Mouse (Mus musculus) embryonic facial prominence, embryonic 14.5 days (tissue): ENCODE data around the gene Gstt4. TPM values are rescaled to one million over a fixed set of nuclear protein-coding genes. Genes with fewer than 3 reads are reported as not detected.
A peak's percentile ranks its signal among the peaks of the same experiment; 100 is the strongest.

Source experiments
- ATAC-seq: fragments of 200-750 bp; cut with Nextera tagmentation; 2 replicates; pipeline ENCODE4 v1.8.0; 2017; ENCODE audit warnings: low read depth, moderate number of reproducible peaks, moderate TSS enrichment
- DNase-seq: peaks from one replicate; pipeline ENCODE4 v3.0.0-alpha.2; 2015; ENCODE audit warnings: low spot score
- H3K27ac ChIP-seq: fragments of 300-500 bp; sonication (generic); replicated peaks from 2 replicates; pipeline ENCODE4 v1.5.1; 2014; ENCODE audit warnings: low read depth, mild to moderate bottlenecking, low read length, moderate library complexity
- H3K27me3 ChIP-seq: fragments of 300-500 bp; sonication (generic); replicated peaks from 2 replicates; pipeline ENCODE4 v1.6.1; 2014; ENCODE audit warnings: low read length; ENCODE audit not compliant: control insufficient read depth, insufficient read depth
- H3K36me3 ChIP-seq: fragments of 300-500 bp; sonication (generic); 2 replicates; pipeline ENCODE4 v1.6.1; 2014; ENCODE audit warnings: low read length, mixed read lengths; ENCODE audit not compliant: control insufficient read depth, insufficient read depth
- H3K4me1 ChIP-seq: fragments of 300-500 bp; sonication (generic); 2 replicates; pipeline ENCODE4 v1.6.1; 2014; ENCODE audit warnings: antibody characterized with exemption, low read length; ENCODE audit not compliant: control insufficient read depth, insufficient read depth
- H3K4me2 ChIP-seq: fragments of 300-500 bp; sonication (generic); 2 replicates; pipeline ENCODE4 v1.6.1; 2014; ENCODE audit warnings: low read depth, mild to moderate bottlenecking, low read length, moderate library complexity, mixed read lengths
- H3K4me3 ChIP-seq: fragments of 300-500 bp; sonication (generic); 2 replicates; pipeline ENCODE4 v1.5.1; 2014; ENCODE audit warnings: low read depth, mild to moderate bottlenecking, low read length
- H3K9ac ChIP-seq: fragments of 300-500 bp; sonication (generic); 2 replicates; pipeline ENCODE4 v1.6.1; 2014; ENCODE audit warnings: low read depth, mild to moderate bottlenecking, low read length, moderate library complexity, mixed read lengths
- H3K9me3 ChIP-seq: fragments of 300-500 bp; sonication (generic); 2 replicates; pipeline ENCODE4 v1.6.1; 2016; ENCODE audit warnings: low read length; ENCODE audit not compliant: control insufficient read depth
- WGBS: fragments of 180-500 bp; shearing (Covaris S2); extraction: QIAGEN DNeasy Blood & Tissue Kit; methylation state at CpG from one replicate; pipeline ENCODE4 v1.1.7; 2014; 5-methylcytosine and 5-hydroxymethylcytosine counted together
- polyA plus RNA-seq: library from polyadenylated mRNA; unstranded; fragments of >200 nt; fragmentation: Nextera tagmentation; extraction: Ambion mirVana; gene quantifications from 2 replicates; pipeline ENCODE4 v1.2.1, GENCODE M21; 2014

Gene Gstt4
- polyA plus RNA-seq, 1 experiment from 2014 or later, result not detected

DNA sequence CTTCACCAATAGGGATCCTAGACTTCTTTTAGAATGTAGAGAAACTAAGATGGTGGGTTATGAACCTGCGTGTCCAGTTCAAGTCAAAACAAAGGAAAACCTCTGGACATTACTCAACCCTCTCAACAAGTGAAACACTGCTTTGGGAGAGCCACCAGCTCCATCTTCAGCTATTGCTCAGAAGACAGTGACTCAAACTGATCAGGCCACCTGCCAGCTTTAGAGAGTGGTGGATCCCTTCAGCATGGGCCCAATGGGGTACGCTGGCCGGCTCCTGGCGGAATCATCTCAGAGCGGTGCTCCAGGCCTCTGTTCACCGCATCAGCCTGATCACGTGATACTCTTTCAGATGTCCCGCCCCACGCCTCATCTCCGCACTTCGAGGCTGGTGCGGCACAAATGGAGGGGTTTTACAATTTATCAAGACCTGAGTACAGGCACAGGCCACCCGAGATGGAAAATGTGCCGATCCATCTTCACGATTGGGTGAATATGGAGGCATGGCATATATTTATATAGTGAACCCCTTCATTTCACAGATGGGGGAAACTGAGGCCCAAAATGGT, 33.2 kb upstream of the Gstt4 start:
- ATAC-seq (no peak), DNase-seq (no peak)
- WGBS, result 90% methylated on average over 15 of the region's 15 CpGs
- H3K4me3 ChIP-seq, result no peak overlapping the region
- H3K36me3 ChIP-seq, result peaks cover 20% of the 10 kb centered on the region
- H3K27ac ChIP-seq, result no peak overlapping the region
- no peak overlapping the region for H3K9ac ChIP-seq
- H3K4me1 ChIP-seq, result peaks cover 12% of the 10 kb centered on the region
- no peaks in the 10 kb centered on the region for H3K27me3 ChIP-seq
- H3K4me2 ChIP-seq, result no peak overlapping the region
- no peaks in the 10 kb centered on the region for H3K9me3 ChIP-seq

DNA sequence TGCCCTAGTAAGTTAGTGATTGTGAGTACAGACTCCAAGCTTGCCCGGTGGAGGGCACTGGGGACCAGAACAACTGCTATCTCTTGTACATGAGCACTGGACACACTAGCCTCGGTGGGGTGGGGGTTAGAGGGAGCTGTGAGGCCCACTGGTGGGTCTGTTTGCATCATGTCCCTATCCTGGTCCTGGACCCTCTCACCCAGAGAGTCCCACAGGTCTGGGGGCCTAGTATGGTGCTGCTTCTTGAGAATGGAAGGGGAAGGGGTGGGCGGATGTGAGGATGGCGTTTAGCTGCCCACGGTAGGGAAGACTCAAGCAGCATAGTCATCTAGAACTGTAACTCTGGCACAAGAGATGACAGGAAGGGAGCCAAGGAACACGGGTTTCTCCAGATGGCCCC, 32.4 kb upstream of the Gstt4 start:
- peaks cover 20% of the 10 kb centered on the region for H3K36me3 ChIP-seq
- no peak overlapping the region for H3K27ac ChIP-seq
- H3K4me1 ChIP-seq, result peaks cover 9% of the 10 kb centered on the region; the same call in 1 of the 2 replicates
- no peaks in the 10 kb centered on the region for H3K9me3 ChIP-seq
- no peak overlapping the region for H3K4me2 ChIP-seq
- no peak for ATAC-seq
- 87% methylated on average over 6 of the region's 6 CpGs for WGBS
- H3K4me3 ChIP-seq, result no peak overlapping the region
- H3K9ac ChIP-seq, result no peak overlapping the region
- H3K27me3 ChIP-seq, result no peaks in the 10 kb centered on the region
- no peak for DNase-seq

DNA sequence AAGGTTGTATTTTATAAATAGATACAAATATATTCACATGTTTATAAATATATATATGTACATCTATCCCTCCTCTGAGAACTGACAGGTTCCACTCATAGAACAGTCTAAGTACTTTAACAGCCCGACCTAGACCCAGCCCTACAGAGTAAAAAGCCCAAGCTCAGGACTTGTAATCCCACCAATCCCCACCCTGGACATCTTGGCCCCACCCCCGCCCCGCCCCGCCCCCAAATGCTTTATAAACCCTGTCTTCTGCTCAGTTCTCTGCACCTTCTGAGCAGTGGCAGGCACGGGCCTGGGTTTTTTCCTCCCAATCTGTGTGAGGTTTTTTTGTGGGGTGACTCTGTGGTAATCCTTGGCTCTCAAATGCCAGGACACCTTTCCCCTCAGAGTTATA, 31.8 kb upstream of the Gstt4 start:
- Histone ChIP-seq H3K4me2 (no peak overlapping the region), H3K4me1 (peaks cover 9% of the 10 kb centered on the region; the same call in 1 of the 2 replicates), H3K9ac (no peak overlapping the region), H3K27me3 (no peaks in the 10 kb centered on the region), H3K9me3 (no peaks in the 10 kb centered on the region), H3K27ac (no peak overlapping the region), H3K36me3 (peaks cover 20% of the 10 kb centered on the region), H3K4me3 (no peak overlapping the region)
- peak; percentile 32; the same call in 1 of the 2 replicates for ATAC-seq
- 48% methylated on average over 5 of the region's 5 CpGs for WGBS
- DNase-seq, result no peak

DNA sequence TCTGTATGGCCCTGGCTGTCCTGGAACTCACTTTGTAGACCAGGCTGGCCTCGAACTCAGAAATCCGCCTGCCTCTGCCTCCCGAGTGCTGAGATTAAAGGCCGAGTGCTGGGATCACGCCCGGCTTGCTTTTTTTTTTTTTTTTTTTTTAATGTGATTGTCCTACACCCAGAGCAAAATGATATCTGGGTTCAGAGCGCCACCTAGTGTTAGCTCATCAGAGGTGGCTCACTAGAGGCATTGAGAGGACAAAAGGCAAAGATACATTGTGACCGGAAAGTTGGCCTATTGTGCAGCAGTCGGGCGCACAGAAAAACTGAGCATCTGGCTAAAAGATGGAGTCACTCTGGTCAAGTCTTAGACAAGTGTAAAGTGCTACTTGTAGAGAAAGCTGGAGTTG, 31.1 kb upstream of the Gstt4 start:
- Histone ChIP-seq H3K4me2 (no peak overlapping the region), H3K4me3 (no peak overlapping the region), H3K27me3 (no peaks in the 10 kb centered on the region), H3K36me3 (peaks cover 19% of the 10 kb centered on the region), H3K9me3 (no peaks in the 10 kb centered on the region), H3K9ac (no peak overlapping the region), H3K4me1 (0 out of 2 replicates have a peak, but pooled peaks cover 5% of the 10 kb centered on the region), H3K27ac (no peak overlapping the region)
- 33% methylated on average over 10 of the region's 10 CpGs for WGBS
- DNase-seq (peak; percentile 78), ATAC-seq (peak; percentile 42; the same call in 1 of the 2 replicates)

DNA sequence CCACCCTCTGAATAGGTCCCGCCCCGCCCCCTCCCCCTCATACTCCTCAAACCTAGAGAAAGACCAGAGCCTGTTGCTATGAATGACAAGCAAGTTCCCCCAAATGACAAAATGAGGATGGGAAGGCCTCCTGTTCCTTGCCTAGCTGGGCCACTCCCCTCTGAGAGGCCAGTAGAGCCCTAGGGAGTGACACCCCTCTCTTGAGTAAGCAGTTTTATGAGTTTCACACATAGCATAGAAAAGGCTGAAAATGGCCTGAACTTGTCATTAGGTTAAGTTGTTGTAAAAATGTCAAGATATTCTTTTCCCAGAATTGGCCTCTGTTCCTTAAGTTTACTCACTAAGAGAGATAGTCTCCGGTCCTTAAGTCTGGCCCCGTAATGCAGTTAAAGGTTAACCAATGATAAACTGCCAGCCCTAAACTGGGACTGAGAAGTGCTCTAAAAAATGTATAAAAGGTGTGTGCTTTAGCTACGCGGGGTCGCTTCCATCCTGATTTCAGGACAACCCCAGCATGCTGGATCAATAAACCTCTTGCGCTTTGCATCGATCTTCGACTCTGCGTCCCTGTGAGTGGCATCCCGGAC, 30.3 kb upstream of the Gstt4 start:
- H3K9me3 ChIP-seq, result no peaks in the 10 kb centered on the region
- ATAC-seq (no peak), DNase-seq (no peak)
- no peak overlapping the region for H3K4me3 ChIP-seq
- no peak overlapping the region for H3K4me2 ChIP-seq
- no peak overlapping the region for H3K27ac ChIP-seq
- 95% methylated on average over 12 of the region's 12 CpGs for WGBS
- no peaks in the 10 kb centered on the region for H3K27me3 ChIP-seq
- no peak overlapping the region for H3K9ac ChIP-seq
- 0 out of 2 replicates have a peak, but pooled peaks cover 5% of the 10 kb centered on the region for H3K4me1 ChIP-seq
- peaks cover 11% of the 10 kb centered on the region for H3K36me3 ChIP-seq

DNA sequence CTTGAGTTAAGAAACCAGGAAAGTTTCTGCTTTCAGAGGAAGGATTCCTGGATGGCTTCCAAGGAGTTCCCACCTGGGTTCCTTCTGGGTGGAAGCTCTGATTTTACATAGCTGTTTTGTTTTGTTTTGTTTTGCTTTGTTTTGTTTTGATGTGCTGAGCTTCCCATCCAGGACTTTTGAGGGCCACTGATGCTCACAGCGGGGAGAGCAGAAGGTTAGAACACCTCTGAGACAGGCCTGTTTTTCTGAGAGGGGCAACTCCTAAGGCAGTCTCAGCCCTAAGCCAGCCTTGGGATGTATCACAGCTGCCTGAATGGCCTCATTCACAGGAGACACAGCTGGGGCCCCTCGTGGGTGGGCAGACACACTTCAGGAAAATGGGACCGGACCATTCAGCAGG, 29.3 kb upstream of the Gstt4 start:
- 40% methylated on average over 3 of the region's 3 CpGs for WGBS
- 0 out of 2 replicates have a peak, but pooled peaks cover 5% of the 10 kb centered on the region for H3K4me1 ChIP-seq
- ATAC-seq, result no peak
- H3K9me3 ChIP-seq, result no peaks in the 10 kb centered on the region
- H3K4me2 ChIP-seq, result no peak overlapping the region
- H3K36me3 ChIP-seq, result 0 out of 2 replicates have a peak, but pooled peaks cover 1% of the 10 kb centered on the region
- H3K9ac ChIP-seq, result no peak overlapping the region
- H3K27ac ChIP-seq, result no peak overlapping the region
- H3K4me3 ChIP-seq, result no peak overlapping the region
- DNase-seq, result no peak
- H3K27me3 ChIP-seq, result no peaks in the 10 kb centered on the region

DNA sequence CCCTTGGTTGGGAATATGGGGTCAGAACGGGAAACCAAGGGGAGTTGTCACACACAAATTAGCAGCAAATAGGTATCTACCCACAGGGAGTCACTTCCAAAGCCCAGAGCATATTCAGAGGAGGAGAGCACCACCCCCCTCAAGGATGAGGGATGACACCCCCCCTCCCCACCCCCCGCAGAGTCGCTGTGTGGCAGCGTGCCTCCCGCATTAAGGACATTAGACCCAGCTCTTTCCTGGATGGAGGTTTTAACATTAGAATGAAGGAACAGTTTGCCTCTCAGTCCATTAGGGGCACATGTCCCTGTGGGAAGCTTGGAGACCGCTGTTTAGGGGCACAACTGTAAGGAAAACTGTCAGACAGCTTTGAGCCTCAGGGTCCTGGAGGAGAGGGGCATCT, 28.7 kb upstream of the Gstt4 start:
- WGBS, result 7% methylated on average over 6 of the region's 6 CpGs
- H3K9ac ChIP-seq, result 0 out of 2 replicates have a peak overlapping the region, but pooled peaks have one; percentile 5
- H3K36me3 ChIP-seq, result no peaks in the 10 kb centered on the region
- H3K4me2 ChIP-seq, result no peak overlapping the region
- H3K27ac ChIP-seq, result peak overlapping the region; percentile 4; the same call in 1 of the 2 replicates
- DNase-seq (no peak), ATAC-seq (no peak)
- H3K9me3 ChIP-seq, result no peaks in the 10 kb centered on the region
- H3K27me3 ChIP-seq, result no peaks in the 10 kb centered on the region
- H3K4me1 ChIP-seq, result 0 out of 2 replicates have a peak, but pooled peaks cover 5% of the 10 kb centered on the region
- no peak overlapping the region for H3K4me3 ChIP-seq

DNA sequence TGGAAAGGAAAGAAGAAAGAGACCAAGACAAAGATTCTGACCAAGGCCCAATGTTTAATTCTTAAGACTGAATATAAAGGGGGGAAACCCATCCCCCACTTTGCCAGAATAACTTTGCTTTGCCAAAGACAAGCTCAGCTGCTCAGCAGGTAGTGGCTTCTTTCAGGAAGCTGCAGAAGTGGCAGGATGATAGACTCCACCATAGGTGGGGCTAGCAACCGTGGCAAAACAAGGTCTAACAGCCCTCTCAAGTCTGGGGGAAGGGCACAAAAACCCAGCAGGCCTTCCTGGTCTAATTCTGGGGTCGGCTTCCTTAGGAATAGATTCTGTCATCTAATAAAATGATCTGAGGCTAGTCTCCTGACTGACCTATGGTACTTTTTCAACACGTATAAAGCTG, 26.0 kb upstream of the Gstt4 start:
- no peak overlapping the region for H3K4me3 ChIP-seq
- H3K4me1 ChIP-seq, result 0 out of 2 replicates have a peak, but pooled peaks cover 5% of the 10 kb centered on the region
- no peak overlapping the region for H3K27ac ChIP-seq
- H3K4me2 ChIP-seq, result no peak overlapping the region
- H3K9me3 ChIP-seq, result no peaks in the 10 kb centered on the region
- no peaks in the 10 kb centered on the region for H3K27me3 ChIP-seq
- 22% methylated on average over 3 of the region's 3 CpGs for WGBS
- no peak overlapping the region for H3K9ac ChIP-seq
- no peaks in the 10 kb centered on the region for H3K36me3 ChIP-seq
- DNase-seq (no peak), ATAC-seq (no peak)
